Mouse (Mus musculus) brain, embryonic 14.5 days (tissue): ENCODE measurements around the gene Barhl2.

ENCODE experiments used
- CTCF ChIP-seq: fragments of 200-500 bp; IDR thresholded peaks from 2 replicates; pipeline ENCODE4 v1.5.1; 2012; ENCODE audit warnings: inconsistent platforms, mild to moderate bottlenecking, moderate library complexity, borderline replicate concordance; ENCODE audit not compliant: insufficient read depth, insufficient read length; ENCODE audit errors: extremely low read depth
- POLR2A ChIP-seq: fragments of 200-500 bp; IDR thresholded peaks from 2 replicates; pipeline ENCODE4 v1.6.1; 2012; ENCODE audit warnings: mild to moderate bottlenecking, inconsistent platforms, borderline replicate concordance; ENCODE audit not compliant: poor library complexity, insufficient read depth, insufficient read length, severe bottlenecking; ENCODE audit errors: extremely low read depth

GRCm38 (mm10) chr5:106415734-106416133, 42.2 kb downstream of the Barhl2 start:
- TF ChIP-seq CTCF (no peak), POLR2A (no peak)
